Mouse (Mus musculus) ES-E14 (cell line): Measurements from ENCODE around the gene Stxbp6.

Source experiments
- CHD2 ChIP-seq: IDR thresholded peaks from 2 replicates; pipeline ENCODE4 v1.6.1; 2014; ENCODE audit warnings: mild to moderate bottlenecking, low read depth, low read length, inconsistent platforms
- HCFC1 ChIP-seq: IDR thresholded peaks from 2 replicates; pipeline ENCODE4 v1.6.1; 2012; ENCODE audit warnings: low read length, inconsistent platforms, borderline replicate concordance; ENCODE audit not compliant: insufficient read depth
- ZC3H11A ChIP-seq: IDR thresholded peaks from 2 replicates; pipeline ENCODE4 v1.6.1; 2012; ENCODE audit warnings: low read depth, mild to moderate bottlenecking, inconsistent platforms, low read length, borderline replicate concordance

DNA sequence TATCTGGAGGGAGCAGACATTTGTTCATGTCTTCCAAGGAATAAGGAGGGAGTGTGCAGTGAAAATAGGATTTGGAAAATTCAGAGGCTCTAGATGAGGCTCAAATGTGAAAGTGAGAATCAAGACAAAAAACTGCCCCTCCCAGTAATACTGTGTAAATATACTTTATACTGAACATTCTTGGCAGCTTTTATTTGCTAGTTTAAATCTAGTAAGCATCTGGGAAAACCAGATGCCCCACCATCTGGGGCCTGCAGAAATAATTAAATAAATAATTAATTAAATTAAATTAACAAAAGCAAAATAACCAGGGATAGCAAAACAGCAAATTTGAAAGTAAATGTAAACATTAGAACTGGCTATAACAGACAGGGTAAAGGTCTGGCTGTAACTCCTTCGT lies 224.0 kb downstream of the Stxbp6 start:
- TF ChIP-seq ZC3H11A (no peak), CHD2 (no peak), HCFC1 (no peak)
